Mouse (Mus musculus) midbrain, embryonic 14.5 days (tissue): ENCODE results near the gene Tas1r3. TPM values are rescaled to one million over a fixed set of nuclear protein-coding genes. Genes with fewer than 3 reads are reported as not detected.

Experiments used
- ATAC-seq: fragments of 200-750 bp; cut with Nextera tagmentation; 2 replicates; pipeline ENCODE4 v1.8.0; 2017; ENCODE audit warnings: moderate number of reproducible peaks, moderate library complexity; ENCODE audit not compliant: low FRiP score, low TSS enrichment
- DNase-seq: peaks from one replicate; pipeline ENCODE4 v3.0.0-alpha.2; 2015
- H3K27ac ChIP-seq: fragments of 300-500 bp; sonication (generic); replicated peaks from 2 replicates; pipeline ENCODE4 v1.5.1; 2014; ENCODE audit warnings: mild to moderate bottlenecking, low read depth, low read length, moderate library complexity
- H3K27me3 ChIP-seq: fragments of 300-500 bp; sonication (generic); 2 replicates; pipeline ENCODE4 v1.6.1; 2014; ENCODE audit warnings: low read length, control low read depth, mixed read lengths; ENCODE audit not compliant: control insufficient read depth, insufficient read depth
- H3K36me3 ChIP-seq: fragments of 300-500 bp; sonication (generic); 2 replicates; pipeline ENCODE4 v1.6.1; 2014; ENCODE audit warnings: low read length, control low read depth; ENCODE audit not compliant: control insufficient read depth, insufficient read depth
- H3K4me1 ChIP-seq: fragments of 300-500 bp; sonication (generic); 2 replicates; pipeline ENCODE4 v1.6.1; 2014; ENCODE audit warnings: mild to moderate bottlenecking, antibody characterized with exemption, low read length, control low read depth; ENCODE audit not compliant: control insufficient read depth, insufficient read depth
- H3K4me2 ChIP-seq: fragments of 300-500 bp; sonication (generic); 2 replicates; pipeline ENCODE4 v1.6.1; 2014; ENCODE audit warnings: mild to moderate bottlenecking, low read length, moderate library complexity
- H3K4me3 ChIP-seq: fragments of 300-500 bp; sonication (generic); replicated peaks from 2 replicates; pipeline ENCODE4 v1.5.1; 2014; ENCODE audit warnings: low read depth, low read length
- H3K9ac ChIP-seq: fragments of 300-500 bp; sonication (generic); replicated peaks from 2 replicates; pipeline ENCODE4 v1.6.1; 2014; ENCODE audit warnings: mild to moderate bottlenecking, low read length, moderate library complexity
- H3K9me3 ChIP-seq: fragments of 300-500 bp; sonication (generic); 2 replicates; pipeline ENCODE4 v1.6.1; 2016; ENCODE audit warnings: low read length, control low read depth, mixed read lengths; ENCODE audit not compliant: control insufficient read depth
- WGBS: fragments of 180-500 bp; shearing (Covaris S2); extraction: QIAGEN DNeasy Blood & Tissue Kit; methylation state at CpG from one replicate; pipeline ENCODE4 v1.1.7; 2014; 5-methylcytosine and 5-hydroxymethylcytosine counted together
- polyA plus RNA-seq: library from polyadenylated mRNA; unstranded; fragments of >200 nt; fragmentation: Nextera tagmentation; extraction: Ambion mirVana; gene quantifications from 2 replicates; pipeline ENCODE4 v1.2.1, GENCODE M21; 2014

Tas1r3 gene
- polyA plus RNA-seq, 1 experiment from 2014 or later: 0.57 TPM

- H3K36me3 ChIP-seq: peaks cover 10% of the 10 kb centered on the region
- ATAC-seq (no peak), DNase-seq (no peak)
- no peaks in the 10 kb centered on the region for H3K27me3 ChIP-seq
- no peaks in the 10 kb centered on the region for H3K9me3 ChIP-seq
- H3K4me1 ChIP-seq: peaks cover 9% of the 10 kb centered on the region
- H3K4me2 ChIP-seq: no peak overlapping the region
- H3K4me3 ChIP-seq: no peak overlapping the region
- WGBS: 89% methylated on average over 4 of the region's 4 CpGs
- H3K27ac ChIP-seq: no peak overlapping the region
- no peak overlapping the region for H3K9ac ChIP-seq
Observed at GRCm38 (mm10) chr4:155833234-155833633, 29.9 kb downstream of the Tas1r3 start.

DNA sequence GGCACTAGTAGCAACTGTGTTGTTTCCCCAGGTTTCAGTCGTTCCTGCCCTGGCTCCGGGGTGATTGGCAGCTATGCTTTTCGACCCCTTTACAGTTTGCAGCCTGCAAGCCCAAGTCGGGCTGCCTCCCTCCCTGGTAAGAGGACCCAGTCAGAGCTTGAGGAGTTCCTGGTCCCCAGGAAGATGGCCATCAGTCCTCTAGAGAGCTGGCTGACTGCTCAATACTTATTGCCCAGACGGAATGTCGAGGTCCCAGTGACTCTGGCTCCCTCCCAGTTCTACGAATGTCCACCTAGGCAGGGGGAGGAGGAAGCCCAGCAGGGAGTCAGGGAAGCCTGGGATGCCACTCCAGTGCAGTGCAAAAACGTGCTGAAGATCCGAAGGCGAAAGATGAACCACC, 30.8 kb downstream of the Tas1r3 start:
- ATAC-seq (no peak), DNase-seq (no peak)
- peak overlapping the region; percentile 99 for H3K4me2 ChIP-seq
- H3K9me3 ChIP-seq: no peaks in the 10 kb centered on the region
- WGBS: 59% methylated on average over 10 of the region's 10 CpGs
- H3K27me3 ChIP-seq: no peaks in the 10 kb centered on the region
- peaks cover 19% of the 10 kb centered on the region for H3K36me3 ChIP-seq
- peaks cover 9% of the 10 kb centered on the region for H3K4me1 ChIP-seq
- H3K4me3 ChIP-seq: peak overlapping the region; percentile 76
- H3K27ac ChIP-seq: no peak overlapping the region
- H3K9ac ChIP-seq: peak overlapping the region; percentile 82

- DNase-seq (no peak), ATAC-seq (peak; percentile 19; the same call in 1 of the 2 replicates)
- no peaks in the 10 kb centered on the region for H3K27me3 ChIP-seq
- H3K4me3 ChIP-seq: peak overlapping the region; percentile 76
- 1% methylated on average over 25 of the region's 25 CpGs for WGBS
- H3K9ac ChIP-seq: peak overlapping the region; percentile 82
- peaks cover 20% of the 10 kb centered on the region for H3K36me3 ChIP-seq
- peak overlapping the region; percentile 84 for H3K27ac ChIP-seq
- peaks cover 9% of the 10 kb centered on the region for H3K4me1 ChIP-seq
- H3K4me2 ChIP-seq: peak overlapping the region; percentile 99
- no peaks in the 10 kb centered on the region for H3K9me3 ChIP-seq
Observed at GRCm38 (mm10) chr4:155831831-155832230, 31.3 kb downstream of the Tas1r3 start.

- H3K4me1 ChIP-seq: peaks cover 9% of the 10 kb centered on the region
- peak; percentile 91 for ATAC-seq
- under 1% methylated on average over 49 of the region's 49 CpGs for WGBS
Observed at GRCm38 (mm10) chr4:155831205-155831766, 31.9 kb downstream of the Tas1r3 start, which contains the start of gene Aurkaip1. Gene Aurkaip1, plus strand, starts transcription at chr4:155831272.

GRCm38 (mm10) chr4:155830596-155830995, 32.6 kb downstream of the Tas1r3 start:
- Histone ChIP-seq H3K27ac (no peak overlapping the region), H3K4me3 (peak overlapping the region; percentile 76; the same call in 1 of the 2 replicates), H3K36me3 (peaks cover 29% of the 10 kb centered on the region), H3K27me3 (no peaks in the 10 kb centered on the region), H3K4me2 (peak overlapping the region; percentile 99), H3K9me3 (no peaks in the 10 kb centered on the region), H3K9ac (no peak overlapping the region), H3K4me1 (peaks cover 9% of the 10 kb centered on the region)
- WGBS: 51% methylated on average over 8 of the region's 8 CpGs
- no peak for DNase-seq
- no peak for ATAC-seq

More at GRCm38 (mm10) chr4:155831205-155831766, 31.9 kb downstream of the Tas1r3 start, which contains the start of gene Aurkaip1:
- peak within 1 kb of the TSS; percentile 82 for H3K9ac ChIP-seq
- DNase-seq: peak; percentile 98
- no peaks in the 10 kb centered on the region for H3K27me3 ChIP-seq
- peaks cover 25% of the 10 kb centered on the region for H3K36me3 ChIP-seq
- H3K4me2 ChIP-seq: peak within 1 kb of the TSS; percentile 99
- no peaks in the 10 kb centered on the region for H3K9me3 ChIP-seq
- H3K27ac ChIP-seq: peak within 1 kb of the TSS; percentile 84
- peak within 1 kb of the TSS; percentile 76 for H3K4me3 ChIP-seq

- 95% methylated on average over 4 of the region's 4 CpGs for WGBS
- H3K9ac ChIP-seq: no peak overlapping the region
- H3K27me3 ChIP-seq: no peaks in the 10 kb centered on the region
- H3K9me3 ChIP-seq: no peaks in the 10 kb centered on the region
- peaks cover 36% of the 10 kb centered on the region for H3K36me3 ChIP-seq
- DNase-seq (no peak), ATAC-seq (no peak)
- no peak overlapping the region for H3K4me3 ChIP-seq
- no peak overlapping the region for H3K4me2 ChIP-seq
- H3K4me1 ChIP-seq: peaks cover 9% of the 10 kb centered on the region
- H3K27ac ChIP-seq: no peak overlapping the region
Observed at GRCm38 (mm10) chr4:155829866-155830265, 33.3 kb downstream of the Tas1r3 start.

GRCm38 (mm10) chr4:155823443-155823842, 39.7 kb downstream of the Tas1r3 start:
- ATAC-seq (no peak), DNase-seq (no peak)
- peaks cover 92% of the 10 kb centered on the region for H3K36me3 ChIP-seq
- no peak overlapping the region for H3K9ac ChIP-seq
- 97% methylated on average over 16 of the region's 16 CpGs for WGBS
- H3K27me3 ChIP-seq: no peaks in the 10 kb centered on the region
- no peak overlapping the region for H3K4me2 ChIP-seq
- no peak overlapping the region for H3K4me3 ChIP-seq
- H3K4me1 ChIP-seq: no peaks in the 10 kb centered on the region
- no peaks in the 10 kb centered on the region for H3K9me3 ChIP-seq
- H3K27ac ChIP-seq: no peak overlapping the region

GRCm38 (mm10) chr4:155821025-155821424, 42.1 kb downstream of the Tas1r3 start:
- DNase-seq (peak; percentile 46), ATAC-seq (no peak)
- 74% methylated on average over 7 of the region's 7 CpGs for WGBS

DNA sequence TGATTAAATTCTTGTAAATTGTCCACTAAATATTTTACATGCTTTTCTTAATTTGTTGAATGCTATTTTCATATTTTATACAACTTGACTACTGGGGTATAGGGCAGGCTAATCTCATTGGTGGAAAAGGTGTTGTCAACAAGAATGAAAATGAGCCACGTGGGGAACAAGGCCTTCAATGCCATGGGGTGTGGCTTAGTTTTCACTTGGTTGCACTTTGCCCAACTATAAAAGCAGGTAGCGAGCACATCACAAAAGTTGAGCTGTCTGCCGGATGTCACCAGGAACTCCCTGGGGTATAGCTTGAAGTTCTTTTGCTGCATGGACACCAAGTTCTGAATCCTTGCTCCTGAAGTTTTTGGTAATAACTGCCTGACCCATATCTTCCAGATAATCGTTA, 45.6 kb downstream of the Tas1r3 start:
- ATAC-seq: no peak
- H3K27me3 ChIP-seq: no peaks in the 10 kb centered on the region
- H3K27ac ChIP-seq: no peak overlapping the region
- H3K9me3 ChIP-seq: no peaks in the 10 kb centered on the region
- H3K9ac ChIP-seq: no peak overlapping the region
- DNase-seq: no peak
- H3K36me3 ChIP-seq: peaks cover 89% of the 10 kb centered on the region
- WGBS: 79% methylated on average over 4 of the region's 4 CpGs
- no peak overlapping the region for H3K4me2 ChIP-seq
- H3K4me3 ChIP-seq: no peak overlapping the region
- peaks cover 12% of the 10 kb centered on the region for H3K4me1 ChIP-seq

More at GRCm38 (mm10) chr4:155821025-155821424, 42.1 kb downstream of the Tas1r3 start:
- Histone ChIP-seq H3K4me3 (no peak overlapping the region), H3K9me3 (no peaks in the 10 kb centered on the region), H3K36me3 (peaks cover 96% of the 10 kb centered on the region), H3K4me1 (no peaks in the 10 kb centered on the region), H3K4me2 (no peak overlapping the region), H3K9ac (no peak overlapping the region), H3K27me3 (no peaks in the 10 kb centered on the region), H3K27ac (no peak overlapping the region)
